Mouse (Mus musculus) midbrain, embryonic 14.5 days (tissue): ENCODE measurements at regions not wholly inside any gene's neighbourhood (a gene's known extent, or its start where the extent isn't known, plus 50 kb on each side); places are given as distances from the start of the nearest gene placed in this dataset.

ENCODE experiments used
- ATAC-seq: fragments of 200-750 bp; cut with Nextera tagmentation; 2 replicates; pipeline ENCODE4 v1.8.0; 2017; ENCODE audit warnings: moderate number of reproducible peaks, moderate library complexity; ENCODE audit not compliant: low FRiP score, low TSS enrichment
- DNase-seq: peaks from one replicate; pipeline ENCODE4 v3.0.0-alpha.2; 2015
- H3K27ac ChIP-seq: fragments of 300-500 bp; sonication (generic); replicated peaks from 2 replicates; pipeline ENCODE4 v1.5.1; 2014; ENCODE audit warnings: mild to moderate bottlenecking, low read depth, low read length, moderate library complexity
- H3K27me3 ChIP-seq: fragments of 300-500 bp; sonication (generic); 2 replicates; pipeline ENCODE4 v1.6.1; 2014; ENCODE audit warnings: low read length, control low read depth, mixed read lengths; ENCODE audit not compliant: control insufficient read depth, insufficient read depth
- H3K36me3 ChIP-seq: fragments of 300-500 bp; sonication (generic); 2 replicates; pipeline ENCODE4 v1.6.1; 2014; ENCODE audit warnings: low read length, control low read depth; ENCODE audit not compliant: control insufficient read depth, insufficient read depth
- H3K4me1 ChIP-seq: fragments of 300-500 bp; sonication (generic); 2 replicates; pipeline ENCODE4 v1.6.1; 2014; ENCODE audit warnings: mild to moderate bottlenecking, antibody characterized with exemption, low read length, control low read depth; ENCODE audit not compliant: control insufficient read depth, insufficient read depth
- H3K4me2 ChIP-seq: fragments of 300-500 bp; sonication (generic); 2 replicates; pipeline ENCODE4 v1.6.1; 2014; ENCODE audit warnings: mild to moderate bottlenecking, low read length, moderate library complexity
- H3K4me3 ChIP-seq: fragments of 300-500 bp; sonication (generic); replicated peaks from 2 replicates; pipeline ENCODE4 v1.5.1; 2014; ENCODE audit warnings: low read depth, low read length
- H3K9ac ChIP-seq: fragments of 300-500 bp; sonication (generic); replicated peaks from 2 replicates; pipeline ENCODE4 v1.6.1; 2014; ENCODE audit warnings: mild to moderate bottlenecking, low read length, moderate library complexity
- H3K9me3 ChIP-seq: fragments of 300-500 bp; sonication (generic); 2 replicates; pipeline ENCODE4 v1.6.1; 2016; ENCODE audit warnings: low read length, control low read depth, mixed read lengths; ENCODE audit not compliant: control insufficient read depth
- WGBS: fragments of 180-500 bp; shearing (Covaris S2); extraction: QIAGEN DNeasy Blood & Tissue Kit; methylation state at CpG from one replicate; pipeline ENCODE4 v1.1.7; 2014; 5-methylcytosine and 5-hydroxymethylcytosine counted together

DNA sequence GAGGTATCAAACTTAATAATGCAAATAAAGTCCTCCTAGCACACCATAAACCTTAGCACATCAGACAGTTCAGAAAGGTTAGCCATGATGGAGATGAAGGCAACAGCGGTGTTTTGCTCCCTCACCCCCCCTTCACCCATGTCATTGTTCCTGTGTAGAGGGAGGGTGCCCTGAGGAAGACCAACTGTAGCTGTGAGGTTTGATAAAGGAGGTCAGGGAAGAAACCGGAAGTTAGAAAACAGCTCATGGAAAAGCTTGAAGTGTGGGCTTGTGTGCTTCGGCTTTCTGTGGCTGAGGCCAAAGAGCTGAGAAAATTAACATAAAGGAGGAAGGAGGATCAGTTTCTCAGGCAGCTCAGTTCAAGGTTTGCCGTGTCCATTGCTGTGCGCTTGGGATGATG, 111.3 kb upstream of the Adra1b start:
- no peaks in the 10 kb centered on the region for H3K9me3 ChIP-seq
- no peaks in the 10 kb centered on the region for H3K4me1 ChIP-seq
- H3K36me3 ChIP-seq, result no peaks in the 10 kb centered on the region
- no peak overlapping the region for H3K9ac ChIP-seq
- H3K27me3 ChIP-seq, result no peaks in the 10 kb centered on the region
- no peak overlapping the region for H3K4me3 ChIP-seq
- ATAC-seq (no peak), DNase-seq (no peak)
- WGBS, result 86% methylated on average over 5 of the region's 5 CpGs
- no peak overlapping the region for H3K27ac ChIP-seq
- H3K4me2 ChIP-seq, result no peak overlapping the region

- H3K36me3 ChIP-seq, result no peaks in the 10 kb centered on the region
- no peaks in the 10 kb centered on the region for H3K9me3 ChIP-seq
- ATAC-seq, result no peak
- no peak overlapping the region for H3K4me2 ChIP-seq
- H3K27me3 ChIP-seq, result no peaks in the 10 kb centered on the region
- H3K9ac ChIP-seq, result no peak overlapping the region
- 79% methylated on average over 1 of the region's 1 CpGs for WGBS
- no peak for DNase-seq
- H3K4me3 ChIP-seq, result no peak overlapping the region
- H3K4me1 ChIP-seq, result no peaks in the 10 kb centered on the region
- no peak overlapping the region for H3K27ac ChIP-seq
These were observed 112.8 kb upstream of the Adra1b start for GRCm38 (mm10) chr11:44013841-44014240.

DNA sequence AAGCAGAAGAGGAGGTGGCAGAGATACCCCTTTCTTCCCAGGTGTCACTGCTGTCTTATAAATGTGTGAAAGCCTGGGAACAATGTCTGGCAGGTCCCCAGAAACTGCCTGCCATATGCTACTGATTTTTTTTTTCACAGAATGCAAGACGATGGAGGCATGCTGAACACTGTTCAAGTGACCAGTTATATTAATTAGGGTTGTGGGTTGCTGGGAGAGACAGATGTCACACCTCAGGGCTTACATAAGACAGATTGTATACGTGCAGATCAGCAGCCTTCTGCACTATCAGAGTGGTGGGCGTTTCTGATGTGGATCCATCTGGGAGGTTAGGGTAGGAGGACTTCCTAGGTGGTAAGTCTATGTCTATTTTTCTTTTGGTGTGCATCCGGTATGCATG, 120.6 kb upstream of the Adra1b start:
- ATAC-seq (no peak), DNase-seq (no peak)
- no peaks in the 10 kb centered on the region for H3K9me3 ChIP-seq
- 65% methylated on average over 4 of the region's 4 CpGs for WGBS
- H3K4me1 ChIP-seq, result no peaks in the 10 kb centered on the region
- no peak overlapping the region for H3K9ac ChIP-seq
- H3K27me3 ChIP-seq, result no peaks in the 10 kb centered on the region
- no peaks in the 10 kb centered on the region for H3K36me3 ChIP-seq
- no peak overlapping the region for H3K27ac ChIP-seq
- no peak overlapping the region for H3K4me3 ChIP-seq
- H3K4me2 ChIP-seq, result no peak overlapping the region

- Histone ChIP-seq H3K4me1 (no peaks in the 10 kb centered on the region), H3K36me3 (no peaks in the 10 kb centered on the region), H3K27me3 (no peaks in the 10 kb centered on the region), H3K4me2 (no peak overlapping the region), H3K9ac (no peak overlapping the region), H3K27ac (no peak overlapping the region), H3K9me3 (no peaks in the 10 kb centered on the region), H3K4me3 (no peak overlapping the region)
- whole genome bisulfite sequencing, result 87% methylated on average over 3 of the region's 3 CpGs
- DNase-seq (no peak), ATAC-seq (no peak)
These were observed 126.0 kb upstream of the Adra1b start for GRCm38 (mm10) chr11:44027046-44027445.

DNA sequence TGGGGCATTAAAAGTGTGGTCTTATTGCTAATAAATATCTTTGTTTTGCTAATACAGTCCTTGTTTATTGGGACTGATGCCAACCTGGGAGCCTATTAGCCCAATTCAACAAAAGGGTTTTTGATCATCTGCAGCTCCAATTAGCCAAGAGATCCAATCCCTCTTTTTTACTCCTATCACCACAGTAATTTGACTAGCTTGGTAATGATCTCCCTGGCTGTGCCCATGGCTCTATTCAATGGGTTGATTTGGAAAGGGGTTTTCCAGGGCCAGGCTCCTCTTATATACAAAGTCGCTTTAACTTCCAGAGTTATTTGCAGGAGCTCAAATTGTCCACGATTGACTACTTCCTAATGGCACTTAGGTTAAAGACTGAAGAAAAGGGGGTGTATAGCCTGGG, 145.1 kb upstream of the Adra1b start:
- H3K4me2 ChIP-seq, result no peak overlapping the region
- DNase-seq, result no peak
- no peak overlapping the region for H3K4me3 ChIP-seq
- no peak overlapping the region for H3K27ac ChIP-seq
- no peaks in the 10 kb centered on the region for H3K36me3 ChIP-seq
- 72% methylated on average over 2 of the region's 2 CpGs for WGBS
- ATAC-seq, result no peak
- H3K27me3 ChIP-seq, result no peaks in the 10 kb centered on the region
- H3K9me3 ChIP-seq, result no peaks in the 10 kb centered on the region
- no peak overlapping the region for H3K9ac ChIP-seq
- H3K4me1 ChIP-seq, result no peaks in the 10 kb centered on the region

- Histone ChIP-seq H3K27me3 (no peaks in the 10 kb centered on the region), H3K36me3 (no peaks in the 10 kb centered on the region), H3K9me3 (no peaks in the 10 kb centered on the region), H3K4me3 (no peak overlapping the region), H3K27ac (no peak overlapping the region), H3K4me2 (no peak overlapping the region), H3K4me1 (no peaks in the 10 kb centered on the region), H3K9ac (no peak overlapping the region)
- DNase-seq (no peak), ATAC-seq (no peak)
- 89% methylated on average over 5 of the region's 5 CpGs for WGBS
These were observed 148.4 kb upstream of the Adra1b start for GRCm38 (mm10) chr11:44049253-44049976.

- no peak for DNase-seq
- Histone ChIP-seq H3K27me3 (no peaks in the 10 kb centered on the region), H3K27ac (no peak overlapping the region), H3K4me3 (no peak overlapping the region), H3K4me2 (no peak overlapping the region), H3K9me3 (no peaks in the 10 kb centered on the region), H3K4me1 (no peaks in the 10 kb centered on the region), H3K36me3 (no peaks in the 10 kb centered on the region), H3K9ac (no peak overlapping the region)
- 91% methylated on average over 5 of the region's 5 CpGs for WGBS
- no peak for ATAC-seq
These were observed 151.5 kb upstream of the Adra1b start for GRCm38 (mm10) chr11:44052481-44052880.

- H3K27ac ChIP-seq, result no peak overlapping the region
- no peaks in the 10 kb centered on the region for H3K4me1 ChIP-seq
- H3K9me3 ChIP-seq, result no peaks in the 10 kb centered on the region
- ATAC-seq, result no peak
- no peak overlapping the region for H3K4me2 ChIP-seq
- no peak overlapping the region for H3K9ac ChIP-seq
- DNase-seq, result no peak
- H3K27me3 ChIP-seq, result no peaks in the 10 kb centered on the region
- WGBS, result 88% methylated on average over 1 of the region's 1 CpGs
- H3K36me3 ChIP-seq, result no peaks in the 10 kb centered on the region
- H3K4me3 ChIP-seq, result no peak overlapping the region
These were observed 161.4 kb upstream of the Adra1b start for GRCm38 (mm10) chr11:44062446-44062845.

DNA sequence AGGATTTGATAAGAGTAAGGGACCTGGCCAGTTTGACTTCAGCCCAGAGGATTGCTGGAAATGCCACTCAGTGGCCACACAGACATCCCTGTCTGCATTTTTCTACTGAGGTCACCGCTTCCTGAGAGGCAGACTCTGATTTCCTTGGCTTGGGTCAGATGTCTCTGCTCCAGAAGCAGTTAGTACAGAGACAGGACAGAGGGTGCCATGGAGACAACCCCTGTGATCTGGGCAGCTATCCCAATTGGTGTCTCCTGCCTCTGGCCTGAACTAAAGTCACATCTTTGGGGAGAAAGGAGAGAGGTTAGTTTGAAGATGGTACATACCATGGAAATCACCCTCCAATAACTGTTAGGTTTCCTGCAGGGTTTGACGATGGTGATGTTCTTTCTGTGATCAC, 165.2 kb upstream of the Adra1b start:
- no peak for DNase-seq
- no peaks in the 10 kb centered on the region for H3K27me3 ChIP-seq
- no peak overlapping the region for H3K4me3 ChIP-seq
- 93% methylated on average over 2 of the region's 2 CpGs for WGBS
- no peaks in the 10 kb centered on the region for H3K9me3 ChIP-seq
- no peak for ATAC-seq
- H3K9ac ChIP-seq, result no peak overlapping the region
- no peaks in the 10 kb centered on the region for H3K4me1 ChIP-seq
- H3K4me2 ChIP-seq, result no peak overlapping the region
- no peak overlapping the region for H3K27ac ChIP-seq
- no peaks in the 10 kb centered on the region for H3K36me3 ChIP-seq
